Mouse (Mus musculus): ENCODE results near the gene Cfap36.
A peak's percentile ranks its signal among the peaks of the same experiment; 100 is the strongest.

Cfap36 gene

DNA sequence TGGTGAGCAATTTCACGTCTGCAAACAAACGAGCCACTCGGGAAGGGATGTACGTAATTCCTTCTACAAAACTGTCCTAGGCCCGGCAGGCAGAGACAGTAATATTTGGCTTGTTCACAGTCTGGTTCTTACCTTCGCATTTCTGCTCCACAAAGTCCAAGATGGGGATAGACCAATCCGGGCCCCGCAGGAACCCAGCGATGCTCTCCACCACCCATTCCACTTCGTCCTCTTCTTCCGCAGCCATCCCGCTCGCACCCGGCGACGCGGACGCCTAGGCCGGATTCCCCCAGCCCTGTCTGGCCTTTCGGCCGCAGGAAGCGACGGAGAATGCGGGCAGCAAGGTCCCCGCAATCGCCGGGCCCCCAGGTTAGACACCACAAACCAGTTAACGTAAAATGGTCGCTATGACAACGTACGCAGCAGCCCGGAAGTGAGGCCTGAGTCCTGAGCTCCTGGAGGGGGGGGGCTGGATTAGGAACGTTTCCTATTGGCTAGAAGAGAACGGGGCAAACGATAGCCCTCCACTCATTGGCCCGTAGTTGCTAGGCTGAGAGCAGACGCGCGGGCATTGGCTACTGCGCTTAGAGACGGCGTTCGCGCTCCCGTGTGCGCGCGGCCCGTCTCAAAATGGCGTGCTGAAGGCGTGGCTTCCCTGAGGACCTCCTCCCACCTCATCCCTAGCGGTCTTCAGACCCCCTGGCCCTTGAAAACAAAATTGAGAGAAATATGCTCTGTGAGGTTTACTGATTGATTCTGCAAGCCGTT, at the start of gene Cfap36:
Gene Cfap36 (minus strand): TSS at position 527 of the 768 bp plus-strand sequence.
- peak; percentile 80 for DNase-seq

- no peak for DNase-seq
Measured at GRCm38 (mm10) chr11:29287305-29287704, 40.1 kb upstream of the Cfap36 start.

GRCm38 (mm10) chr11:29286040-29286439, 38.8 kb upstream of the Cfap36 start:
- no peak for DNase-seq

- DNase-seq: no peak
Measured at GRCm38 (mm10) chr11:29274758-29275157, 27.5 kb upstream of the Cfap36 start.

DNA sequence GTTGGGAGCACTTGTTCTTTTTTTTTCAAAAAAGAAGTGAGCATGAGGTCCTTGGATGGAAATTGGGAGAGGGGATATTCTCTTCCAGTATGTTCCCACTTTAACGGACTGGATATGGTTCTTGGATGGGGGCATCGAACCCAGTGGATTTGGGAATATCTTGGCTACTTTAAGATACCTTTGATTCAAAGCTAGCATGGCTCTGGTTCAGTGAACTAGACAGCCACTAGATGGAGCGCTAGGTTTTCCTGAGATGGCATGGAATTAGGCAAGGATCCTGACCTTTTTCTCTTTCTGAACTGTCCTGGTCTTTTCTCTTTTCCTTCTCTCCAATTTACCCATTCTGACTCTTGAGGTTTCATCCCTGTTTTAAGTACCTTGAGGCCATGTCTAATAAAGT, 20.6 kb upstream of the Cfap36 start:
- DNase-seq: peak in 1 of 2 experiments; percentile 12

- no peak for DNase-seq
Measured at GRCm38 (mm10) chr11:29254643-29255042, 7.4 kb upstream of the Cfap36 start.

DNA sequence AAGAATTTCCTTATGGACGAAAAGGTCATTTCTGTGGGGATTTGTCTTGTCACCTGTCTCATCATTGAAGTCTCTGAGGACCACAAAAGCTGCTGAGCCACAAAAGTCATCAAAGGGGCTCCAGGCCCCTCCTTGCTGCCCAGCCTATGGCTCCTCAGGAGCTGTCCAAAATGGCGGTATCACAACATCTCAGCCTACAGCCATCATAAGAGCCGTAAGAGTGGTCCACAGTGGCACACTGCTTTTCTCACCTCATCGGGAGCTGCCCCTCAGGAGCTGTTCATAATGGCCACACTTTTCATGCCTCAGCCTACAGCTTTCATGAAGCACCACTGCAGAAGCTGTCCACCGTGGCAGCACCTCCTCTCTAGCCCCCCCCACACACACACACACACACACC, 1.2 kb upstream of the Cfap36 start:
- DNase-seq: no peak

GRCm38 (mm10) chr11:29247725-29248124, 516 bp upstream of the Cfap36 start:
- DNase-seq: no peak

GRCm38 (mm10) chr11:29245988-29246387, 1.2 kb downstream of the Cfap36 start:
- no peak for DNase-seq

GRCm38 (mm10) chr11:29241961-29242360, 5.2 kb downstream of the Cfap36 start:
- DNase-seq: no peak

GRCm38 (mm10) chr11:29239353-29239752, 7.9 kb downstream of the Cfap36 start:
- no peak for DNase-seq

DNA sequence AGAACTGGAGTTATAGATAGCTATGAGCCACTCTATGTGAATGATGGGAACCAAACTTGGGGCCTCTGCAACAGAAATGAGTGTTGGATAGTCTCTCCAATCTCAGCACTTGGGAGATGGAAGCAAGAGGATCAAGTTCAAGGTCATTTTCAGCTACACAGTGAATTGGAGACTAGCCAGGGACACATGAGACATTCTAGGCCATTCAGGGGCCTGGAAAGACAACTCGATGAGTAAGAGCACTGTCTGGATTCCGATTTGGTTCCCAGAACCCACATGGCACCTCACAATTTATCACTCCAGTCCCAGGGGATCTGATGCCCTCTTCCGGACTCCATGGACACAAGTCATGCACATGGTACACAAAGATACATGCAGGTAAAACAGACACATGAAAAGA, 8.7 kb downstream of the Cfap36 start:
- no peak for DNase-seq

DNA sequence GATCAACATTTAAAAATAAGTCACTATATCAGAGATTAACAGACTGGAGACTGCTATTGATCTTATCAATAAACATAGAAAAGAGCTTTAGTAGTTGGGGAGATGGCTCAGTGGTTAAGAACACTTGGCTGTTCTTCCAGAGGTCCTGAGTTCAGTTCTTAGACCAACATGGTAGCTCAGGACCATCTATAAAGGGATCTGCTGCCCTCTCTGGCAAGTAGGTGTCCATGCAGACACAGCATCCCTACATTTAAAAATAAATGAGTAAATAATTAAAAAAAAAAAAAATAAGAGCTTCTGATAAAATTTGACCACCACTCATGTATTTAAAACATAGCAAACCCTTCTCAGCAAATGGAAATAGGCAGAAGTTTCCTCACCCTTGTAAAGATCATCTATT, 9.2 kb downstream of the Cfap36 start:
- DNase-seq: no peak

GRCm38 (mm10) chr11:29237364-29237763, 9.8 kb downstream of the Cfap36 start:
- no peak for DNase-seq

DNA sequence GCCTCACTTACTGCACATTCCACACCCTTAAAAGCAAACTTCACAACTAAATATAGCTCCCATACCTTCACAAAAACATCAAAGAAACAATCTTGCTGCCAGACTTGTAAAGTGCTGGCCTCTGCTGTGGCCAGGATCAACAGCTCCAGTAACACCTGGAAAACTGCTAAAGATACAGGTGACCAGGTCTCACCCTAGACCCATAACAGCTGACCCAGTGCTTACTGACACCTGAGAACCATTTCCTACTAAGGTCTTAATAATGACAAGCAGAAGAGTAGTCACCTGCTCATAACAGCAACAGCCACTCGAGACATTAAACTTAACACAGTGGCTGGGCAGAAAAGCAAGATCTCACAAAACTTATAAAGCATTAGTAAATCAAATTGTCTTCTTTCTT, 13.6 kb downstream of the Cfap36 start:
- no peak for DNase-seq

GRCm38 (mm10) chr11:29228957-29229356, 18.3 kb downstream of the Cfap36 start:
- no peak for DNase-seq

DNA sequence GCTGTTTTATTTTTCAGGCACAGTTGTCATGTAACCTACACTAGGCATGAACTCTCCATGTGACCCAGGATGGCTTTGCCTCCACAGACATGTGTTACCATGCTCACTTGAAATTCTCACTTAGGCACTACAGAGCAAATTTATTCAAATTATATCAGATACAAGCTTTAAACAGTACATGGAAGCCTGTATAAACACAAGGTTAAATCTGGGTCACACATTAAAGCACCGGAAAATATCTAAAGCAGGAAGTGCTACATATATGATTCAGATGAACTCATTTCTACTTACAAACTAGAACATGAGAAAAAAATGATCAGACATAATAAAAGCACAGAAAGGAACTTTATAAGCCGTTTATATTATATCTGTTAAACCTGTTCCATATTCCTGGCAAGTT, 22.5 kb downstream of the Cfap36 start:
- DNase-seq: no peak

DNA sequence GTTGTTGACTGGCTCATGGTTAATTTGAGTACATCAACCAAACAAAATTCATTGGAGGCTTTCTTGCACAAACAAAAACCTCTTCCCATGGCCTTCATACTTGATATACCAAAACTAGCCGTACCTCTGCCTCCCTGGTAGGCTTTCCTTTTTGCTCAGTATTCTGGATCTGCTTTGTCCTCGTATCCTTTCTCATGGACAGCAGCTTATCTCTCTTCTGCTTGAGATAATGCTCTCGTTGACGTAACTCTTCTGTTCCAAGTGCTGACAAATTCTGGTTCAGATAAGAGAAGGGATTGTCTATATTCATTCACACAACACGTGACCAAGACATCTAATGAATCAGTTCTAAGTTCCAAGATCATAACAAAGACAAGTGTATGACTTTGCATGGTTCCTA, 24.9 kb downstream of the Cfap36 start:
- no peak for DNase-seq

DNA sequence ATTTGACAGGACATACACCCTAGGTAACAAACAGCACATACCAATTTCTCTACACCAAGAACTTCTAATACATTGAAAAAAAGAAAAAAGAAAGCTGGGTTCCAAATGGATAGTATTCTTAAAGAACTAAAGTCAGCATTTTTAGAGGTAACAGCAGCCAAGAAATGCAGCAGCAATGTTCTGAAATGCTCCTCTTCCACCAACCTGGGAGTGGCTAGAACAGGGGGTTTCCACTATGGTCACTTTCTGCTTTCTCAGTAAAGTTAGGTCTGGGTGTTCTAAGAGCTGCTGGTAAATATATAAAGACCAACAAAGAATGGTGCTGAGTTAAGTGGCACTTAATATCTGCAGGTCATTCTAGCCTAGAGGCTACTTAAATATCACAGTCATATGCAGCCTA, 28.2 kb downstream of the Cfap36 start:
- no peak for DNase-seq

DNA sequence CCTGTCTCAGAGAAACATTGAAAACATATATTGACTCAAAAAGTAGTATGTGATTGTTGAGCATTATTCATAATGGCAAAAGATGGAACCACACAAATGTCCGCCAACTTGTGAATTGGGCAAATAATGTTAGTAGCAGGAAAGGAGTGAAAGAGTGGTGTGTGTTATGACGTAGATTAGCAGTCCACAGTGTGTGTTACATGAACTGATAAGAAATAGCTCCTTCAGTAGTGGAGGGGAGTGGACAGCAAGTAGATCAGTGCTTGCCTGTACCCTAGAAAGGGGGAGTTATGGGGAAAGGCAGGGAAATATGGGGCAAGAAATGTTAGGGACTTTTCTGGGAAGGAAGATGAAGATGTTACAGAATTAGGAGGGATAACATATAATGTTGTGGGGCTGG, 31.0 kb downstream of the Cfap36 start:
- no peak for DNase-seq

GRCm38 (mm10) chr11:29209774-29210173, 37.4 kb downstream of the Cfap36 start:
- no peak for DNase-seq

DNA sequence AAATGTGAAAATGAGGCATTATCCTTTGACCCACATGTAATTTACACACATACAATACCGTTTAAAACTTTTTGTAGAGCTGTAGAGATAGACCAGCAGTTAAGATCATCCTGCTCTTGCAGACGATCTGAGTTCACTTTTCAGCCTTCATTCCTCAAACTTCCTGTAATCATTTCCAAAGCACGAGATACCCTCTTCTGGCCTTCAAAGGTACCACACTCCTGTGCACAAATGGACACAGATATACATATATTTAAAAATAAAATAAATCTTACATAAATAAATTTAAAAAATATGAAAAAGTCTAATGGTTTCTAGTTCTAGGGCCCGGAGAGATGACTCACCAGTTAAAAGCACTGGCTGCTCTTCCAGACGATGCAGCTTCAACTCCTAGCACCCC, 43.6 kb downstream of the Cfap36 start:
- no peak for DNase-seq

- DNase-seq: no peak
Measured at GRCm38 (mm10) chr11:29188981-29189380, 58.2 kb downstream of the Cfap36 start.

- DNase-seq: no peak
Measured at GRCm38 (mm10) chr11:29181751-29182150, 65.5 kb downstream of the Cfap36 start.

GRCm38 (mm10) chr11:29180657-29181056, 66.6 kb downstream of the Cfap36 start:
- DNase-seq: no peak

Measured in spleen, adult 18-20 months (tissue).